Mouse (Mus musculus) liver, postnatal 0 days (tissue): ENCODE data around the gene Fam178b. TPM values are rescaled to one million over a fixed set of nuclear protein-coding genes. Genes with fewer than 3 reads are reported as not detected.

Experiments used
- ATAC-seq: fragments of 200-750 bp; cut with Nextera tagmentation; 2 replicates; pipeline ENCODE4 v1.8.0; 2017; ENCODE audit warnings: mild to moderate bottlenecking, moderate library complexity
- DNase-seq: peaks from one replicate; pipeline ENCODE4 v3.0.0-alpha.2; 2016
- H3K27ac ChIP-seq: fragments of 300-500 bp; sonication (generic); 2 replicates; pipeline ENCODE4 v1.5.1; 2014; ENCODE audit warnings: antibody characterized with exemption, moderate library complexity, mild to moderate bottlenecking, low read depth
- H3K27me3 ChIP-seq: fragments of 300-500 bp; sonication (generic); 2 replicates; pipeline ENCODE4 v1.6.1; 2014; ENCODE audit warnings: low read length, control low read depth, mixed read lengths; ENCODE audit not compliant: insufficient read depth
- H3K36me3 ChIP-seq: fragments of 300-500 bp; sonication (generic); replicated peaks from 2 replicates; pipeline ENCODE4 v1.6.1; 2014; ENCODE audit warnings: mild to moderate bottlenecking, control low read depth, low read length, moderate library complexity, mixed read lengths; ENCODE audit not compliant: insufficient read depth
- H3K4me1 ChIP-seq: fragments of 300-500 bp; sonication (generic); 2 replicates; pipeline ENCODE4 v1.6.1; 2014; ENCODE audit warnings: antibody characterized with exemption, mild to moderate bottlenecking, control low read depth; ENCODE audit not compliant: insufficient read depth
- H3K4me2 ChIP-seq: fragments of 300-500 bp; sonication (generic); 2 replicates; pipeline ENCODE4 v1.6.1; 2014; ENCODE audit warnings: low read depth, mild to moderate bottlenecking, low read length, moderate library complexity, mixed read lengths
- H3K4me3 ChIP-seq: fragments of 300-500 bp; sonication (generic); 2 replicates; pipeline ENCODE4 v1.5.1; 2014; ENCODE audit warnings: low read depth, low read length
- H3K9ac ChIP-seq: fragments of 300-500 bp; sonication (generic); replicated peaks from 2 replicates; pipeline ENCODE4 v1.6.1; 2014; ENCODE audit warnings: mild to moderate bottlenecking, moderate library complexity
- H3K9me3 ChIP-seq: fragments of 300-500 bp; sonication (generic); 2 replicates; pipeline ENCODE4 v1.6.1; 2016; ENCODE audit warnings: mild to moderate bottlenecking, control low read depth, low read length, mixed read lengths
- CTCF ChIP-seq: sonication (generic); IDR thresholded peaks from 2 replicates; pipeline ENCODE4 v1.5.1; 2016; ENCODE audit warnings: antibody characterized with exemption, low read depth
- EP300 ChIP-seq: IDR thresholded peaks from 2 replicates; pipeline ENCODE4 v1.6.1; 2016; ENCODE audit warnings: antibody characterized with exemption, low read depth, mild to moderate bottlenecking
- WGBS: fragments of 180-500 bp; shearing (Covaris S2); extraction: QIAGEN DNeasy Blood & Tissue Kit; methylation state at CpG from one replicate; pipeline ENCODE4 v1.1.7; 2014; ENCODE audit not compliant: insufficient replicate concordance; 5-methylcytosine and 5-hydroxymethylcytosine counted together
- polyA plus RNA-seq: library from polyadenylated mRNA; unstranded; fragments of >200 nt; fragmentation: Nextera tagmentation; extraction: Ambion mirVana; gene quantifications from 2 replicates; pipeline ENCODE4 v1.2.1, GENCODE M21; 2015

Gene Fam178b
- polyA plus RNA-seq, 1 experiment from 2014 or later: 0.16 TPM

GRCm38 (mm10) chr1:36611449-36612123 is 71.4 kb downstream of the Fam178b start:
- no peak for TF ChIP-seq CTCF
- no peak for TF ChIP-seq EP300
- Histone ChIP-seq H3K36me3 (no peaks in the 10 kb centered on the region), H3K4me1 (peaks cover 4% of the 10 kb centered on the region), H3K4me3 (no peak overlapping the region), H3K27me3 (no peaks in the 10 kb centered on the region), H3K9ac (no peak overlapping the region), H3K9me3 (no peaks in the 10 kb centered on the region), H3K27ac (no peak overlapping the region), H3K4me2 (no peak overlapping the region)
- ATAC-seq (peak; percentile 25; the same call in 1 of the 2 replicates), DNase-seq (no peak)
- WGBS: 71% methylated on average over 13 of the region's 13 CpGs

GRCm38 (mm10) chr1:36608211-36608610 is 74.8 kb downstream of the Fam178b start:
- H3K27ac ChIP-seq: no peak overlapping the region
- no peaks in the 10 kb centered on the region for H3K36me3 ChIP-seq
- H3K27me3 ChIP-seq: no peaks in the 10 kb centered on the region
- 72% methylated on average over 4 of the region's 4 CpGs for WGBS
- H3K9me3 ChIP-seq: no peaks in the 10 kb centered on the region
- ATAC-seq: no peak
- H3K4me2 ChIP-seq: no peak overlapping the region
- TF ChIP-seq CTCF (no peak), EP300 (no peak)
- no peak overlapping the region for H3K9ac ChIP-seq
- no peak overlapping the region for H3K4me3 ChIP-seq
- DNase-seq: no peak
- peaks cover 13% of the 10 kb centered on the region for H3K4me1 ChIP-seq

GRCm38 (mm10) chr1:36606951-36607350 is 76.0 kb downstream of the Fam178b start:
- H3K27ac ChIP-seq: no peak overlapping the region
- H3K4me3 ChIP-seq: no peak overlapping the region
- H3K9me3 ChIP-seq: no peaks in the 10 kb centered on the region
- DNase-seq (no peak), ATAC-seq (no peak)
- peaks cover 15% of the 10 kb centered on the region for H3K4me1 ChIP-seq
- no peaks in the 10 kb centered on the region for H3K27me3 ChIP-seq
- WGBS: 72% methylated on average over 7 of the region's 7 CpGs
- no peaks in the 10 kb centered on the region for H3K36me3 ChIP-seq
- no peak overlapping the region for H3K4me2 ChIP-seq
- H3K9ac ChIP-seq: no peak overlapping the region
- no peak for TF ChIP-seq EP300
- TF ChIP-seq CTCF: no peak

- DNase-seq (peak; percentile 49), ATAC-seq (peak; percentile 75)
- H3K4me1 ChIP-seq: peaks cover 11% of the 10 kb centered on the region
These were observed 78.5 kb downstream of the Fam178b start for GRCm38 (mm10) chr1:36604254-36605156.

GRCm38 (mm10) chr1:36603361-36603760 is 79.6 kb downstream of the Fam178b start:
- DNase-seq (no peak), ATAC-seq (no peak)
- Histone ChIP-seq H3K4me2 (no peak overlapping the region), H3K27me3 (no peaks in the 10 kb centered on the region), H3K4me3 (no peak overlapping the region), H3K27ac (no peak overlapping the region), H3K9ac (no peak overlapping the region), H3K36me3 (no peaks in the 10 kb centered on the region), H3K4me1 (peaks cover 11% of the 10 kb centered on the region), H3K9me3 (no peaks in the 10 kb centered on the region)
- no peak for TF ChIP-seq CTCF
- TF ChIP-seq EP300: no peak
- 68% methylated on average over 9 of the region's 9 CpGs for WGBS

More at GRCm38 (mm10) chr1:36604254-36605156, 78.5 kb downstream of the Fam178b start:
- Histone ChIP-seq H3K27ac (no peak overlapping the region), H3K9me3 (no peaks in the 10 kb centered on the region), H3K9ac (no peak overlapping the region), H3K27me3 (no peaks in the 10 kb centered on the region), H3K4me3 (no peak overlapping the region), H3K4me2 (no peak overlapping the region), H3K36me3 (no peaks in the 10 kb centered on the region)
- 57% methylated on average over 12 of the region's 12 CpGs for WGBS
- TF ChIP-seq CTCF (no peak), EP300 (no peak)

GRCm38 (mm10) chr1:36602271-36602670 is 80.7 kb downstream of the Fam178b start:
- ATAC-seq (no peak), DNase-seq (no peak)
- no peak for TF ChIP-seq CTCF
- no peak for TF ChIP-seq EP300
- Histone ChIP-seq H3K27ac (no peak overlapping the region), H3K9me3 (no peaks in the 10 kb centered on the region), H3K4me1 (peaks cover 11% of the 10 kb centered on the region), H3K36me3 (no peaks in the 10 kb centered on the region), H3K4me2 (no peak overlapping the region), H3K9ac (no peak overlapping the region), H3K4me3 (no peak overlapping the region), H3K27me3 (no peaks in the 10 kb centered on the region)
- 59% methylated on average over 4 of the region's 4 CpGs for WGBS
